Mouse (Mus musculus): ENCODE measurements around the gene Fam166a. TPM values are rescaled to one million over a fixed set of nuclear protein-coding genes. Genes with fewer than 3 reads are reported as not detected.

Gene Fam166a
- polyA plus RNA-seq, 1 experiment = 1.8 TPM

DNA sequence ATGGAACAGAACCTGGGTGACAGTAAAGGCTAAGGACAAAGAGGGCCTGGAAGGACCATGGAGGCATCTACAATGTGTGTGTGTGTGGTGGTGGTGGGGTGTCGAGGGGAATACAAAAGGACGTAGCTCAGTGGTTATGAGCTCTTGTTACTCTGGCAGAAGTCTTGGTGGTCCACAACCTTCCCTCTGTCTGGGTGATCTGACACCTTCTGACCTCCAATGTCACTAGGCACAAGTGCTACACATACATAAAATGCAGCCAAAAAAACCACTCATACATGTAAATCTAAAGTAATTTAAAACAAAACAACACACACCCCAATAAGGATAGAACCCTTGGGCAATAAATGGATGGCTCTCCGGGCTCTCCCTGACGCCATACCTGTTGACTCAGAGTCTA, 8.9 kb downstream of the Fam166a start:
- Histone ChIP-seq H3K36me3 (ENCODE audit: control insufficient read depth, insufficient read depth, low read length, poor library complexity, severe bottlenecking) (peaks cover 9% of the 10 kb centered on the region), H3K4me1 (ENCODE audit: control insufficient read depth, insufficient read depth, low read length) (no peaks in the 10 kb centered on the region), H3K27ac (ENCODE audit: insufficient read depth, low read length) (no peak overlapping the region), H3K27me3 (ENCODE audit: control insufficient read depth, insufficient read depth, low read length, poor library complexity, severe bottlenecking) (no peaks in the 10 kb centered on the region), H3K9ac (ENCODE audit: low read depth, poor library complexity, severe bottlenecking) (no peak overlapping the region), H3K9me3 (replicated peaks; ENCODE audit: control insufficient read depth, insufficient read depth, low read length, poor library complexity, severe bottlenecking) (no peaks in the 10 kb centered on the region), H3K4me3 (ENCODE audit: low read depth, low read length) (no peak overlapping the region)
- no peak for TF ChIP-seq EP300 (IDR thresholded peaks at IDR 0.05; ENCODE audit: insufficient read depth, low read depth, low read length)
- TF ChIP-seq CTCF (IDR thresholded peaks at IDR 0.05; ENCODE audit: low read depth, low read length) = no peak
- no peak for TF ChIP-seq POLR2A (IDR thresholded peaks at IDR 0.05; ENCODE audit: insufficient read depth, low read length)

DNA sequence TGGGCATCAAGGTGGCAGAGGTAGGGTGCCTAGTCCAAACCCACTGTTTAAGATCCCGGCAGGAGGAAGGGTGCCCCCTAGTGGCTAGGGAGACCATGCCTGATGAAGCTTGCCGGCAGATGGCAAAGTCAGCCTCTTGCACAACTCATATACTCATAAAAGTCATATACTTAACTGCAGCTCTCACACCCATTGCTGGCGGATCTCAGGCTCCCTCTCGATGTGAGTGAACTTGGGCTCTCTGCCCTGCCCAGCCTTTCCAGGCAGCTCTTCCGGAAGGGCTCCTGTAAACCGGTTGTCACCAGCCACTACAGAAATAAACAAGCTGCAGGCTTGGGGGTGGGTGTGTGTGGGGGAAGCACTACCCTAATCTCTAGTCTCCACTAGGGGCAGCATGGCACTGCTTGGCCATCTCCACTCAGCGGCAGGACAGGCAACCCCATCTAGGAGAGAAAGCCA, 9.9 kb downstream of the Fam166a start:
- Histone ChIP-seq H3K36me3 (ENCODE audit: control insufficient read depth, insufficient read depth, low read length, poor library complexity, severe bottlenecking) (peaks cover 5% of the 10 kb centered on the region), H3K9me3 (replicated peaks; ENCODE audit: control insufficient read depth, insufficient read depth, low read length, poor library complexity, severe bottlenecking) (no peaks in the 10 kb centered on the region), H3K4me1 (ENCODE audit: control insufficient read depth, insufficient read depth, low read length) (no peaks in the 10 kb centered on the region), H3K9ac (ENCODE audit: low read depth, poor library complexity, severe bottlenecking) (peak overlapping the region; percentile 19), H3K27me3 (ENCODE audit: control insufficient read depth, insufficient read depth, low read length, poor library complexity, severe bottlenecking) (no peaks in the 10 kb centered on the region), H3K27ac (ENCODE audit: insufficient read depth, low read length) (peak overlapping the region; percentile 64), H3K4me3 (ENCODE audit: low read depth, low read length) (peak overlapping the region; percentile 46)
- TF ChIP-seq POLR2A (IDR thresholded peaks at IDR 0.05; ENCODE audit: insufficient read depth, low read length) = peak; percentile 22
- TF ChIP-seq CTCF (IDR thresholded peaks at IDR 0.05; ENCODE audit: low read depth, low read length) = peak; percentile 89
- TF ChIP-seq EP300 (IDR thresholded peaks at IDR 0.05; ENCODE audit: insufficient read depth, low read depth, low read length) = peak; percentile 56; the same call in 1 of the 2 replicates

DNA sequence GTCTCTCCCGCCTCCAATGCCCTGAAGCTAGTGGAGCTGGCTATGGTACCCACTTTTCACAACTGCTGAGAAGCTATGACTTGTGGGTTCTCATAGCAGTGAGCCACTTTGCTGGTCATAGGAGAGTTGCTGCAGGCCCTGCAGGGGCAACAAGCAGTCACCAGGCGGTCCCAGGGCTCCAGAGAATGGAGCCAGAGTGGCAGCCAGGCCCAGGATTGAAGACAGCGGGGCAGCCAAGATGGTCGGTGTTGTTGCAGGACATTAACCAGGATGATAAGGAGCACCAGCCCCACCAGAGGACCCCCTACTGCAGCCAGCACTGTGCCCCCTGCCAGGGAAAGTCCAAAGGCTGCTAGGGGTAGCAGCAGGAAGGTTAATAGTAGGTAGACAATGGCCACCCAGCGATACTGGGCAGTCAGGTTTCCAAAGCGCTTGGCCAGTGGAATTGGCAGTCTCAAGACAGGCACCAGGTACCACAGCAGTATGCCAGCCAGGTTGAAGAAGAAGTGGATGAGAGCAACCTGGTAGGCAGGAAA, 10.5 kb downstream of the Fam166a start:
- TF ChIP-seq POLR2A (IDR thresholded peaks at IDR 0.05; ENCODE audit: insufficient read depth, low read length) (no peak), EP300 (IDR thresholded peaks at IDR 0.05; ENCODE audit: insufficient read depth, low read depth, low read length) (no peak), CTCF (IDR thresholded peaks at IDR 0.05; ENCODE audit: low read depth, low read length) (no peak)
- Histone ChIP-seq H3K9ac (ENCODE audit: low read depth, poor library complexity, severe bottlenecking) (no peak overlapping the region), H3K36me3 (ENCODE audit: control insufficient read depth, insufficient read depth, low read length, poor library complexity, severe bottlenecking) (no peaks in the 10 kb centered on the region), H3K4me3 (ENCODE audit: low read depth, low read length) (no peak overlapping the region), H3K27me3 (ENCODE audit: control insufficient read depth, insufficient read depth, low read length, poor library complexity, severe bottlenecking) (no peaks in the 10 kb centered on the region), H3K27ac (ENCODE audit: insufficient read depth, low read length) (no peak overlapping the region), H3K9me3 (replicated peaks; ENCODE audit: control insufficient read depth, insufficient read depth, low read length, poor library complexity, severe bottlenecking) (no peaks in the 10 kb centered on the region), H3K4me1 (ENCODE audit: control insufficient read depth, insufficient read depth, low read length) (no peaks in the 10 kb centered on the region)

GRCm38 (mm10) chr2:25229582-25229981, 11.0 kb downstream of the Fam166a start:
- no peaks in the 10 kb centered on the region for H3K9me3 ChIP-seq (replicated peaks; ENCODE audit: control insufficient read depth, insufficient read depth, low read length, poor library complexity, severe bottlenecking)
- H3K4me1 ChIP-seq (ENCODE audit: control insufficient read depth, insufficient read depth, low read length) = no peaks in the 10 kb centered on the region
- no peak overlapping the region for H3K9ac ChIP-seq (ENCODE audit: low read depth, poor library complexity, severe bottlenecking)
- no peak overlapping the region for H3K4me3 ChIP-seq (ENCODE audit: low read depth, low read length)
- TF ChIP-seq CTCF (IDR thresholded peaks at IDR 0.05; ENCODE audit: low read depth, low read length) = no peak
- no peak for TF ChIP-seq POLR2A (IDR thresholded peaks at IDR 0.05; ENCODE audit: insufficient read depth, low read length)
- TF ChIP-seq EP300 (IDR thresholded peaks at IDR 0.05; ENCODE audit: insufficient read depth, low read depth, low read length) = no peak
- no peaks in the 10 kb centered on the region for H3K27me3 ChIP-seq (ENCODE audit: control insufficient read depth, insufficient read depth, low read length, poor library complexity, severe bottlenecking)
- no peaks in the 10 kb centered on the region for H3K36me3 ChIP-seq (ENCODE audit: control insufficient read depth, insufficient read depth, low read length, poor library complexity, severe bottlenecking)
- H3K27ac ChIP-seq (ENCODE audit: insufficient read depth, low read length) = no peak overlapping the region

DNA sequence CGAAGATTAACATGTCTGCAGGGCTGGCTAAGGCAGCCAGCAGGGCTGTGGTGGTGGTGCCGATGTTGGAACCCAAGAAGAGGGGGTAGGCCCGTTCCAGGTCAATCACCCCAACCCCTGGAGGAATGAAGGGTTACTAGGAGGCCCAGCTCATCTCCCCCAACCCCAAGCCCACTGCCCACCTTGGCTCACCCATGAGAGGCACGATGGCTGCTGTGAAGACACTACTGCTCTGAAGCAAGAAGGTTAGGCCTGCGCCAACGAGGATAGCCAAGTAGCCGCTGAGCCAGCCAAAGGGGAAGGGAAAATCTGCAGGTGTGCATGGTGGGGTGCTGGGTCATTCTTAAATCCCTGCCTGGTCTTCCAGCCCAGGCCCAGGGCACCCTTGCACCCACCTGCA, 12.0 kb downstream of the Fam166a start:
- H3K4me3 ChIP-seq (ENCODE audit: low read depth, low read length) = peak overlapping the region; percentile 41
- peak overlapping the region; percentile 7 for H3K9ac ChIP-seq (ENCODE audit: low read depth, poor library complexity, severe bottlenecking)
- H3K9me3 ChIP-seq (replicated peaks; ENCODE audit: control insufficient read depth, insufficient read depth, low read length, poor library complexity, severe bottlenecking) = no peaks in the 10 kb centered on the region
- H3K27me3 ChIP-seq (ENCODE audit: control insufficient read depth, insufficient read depth, low read length, poor library complexity, severe bottlenecking) = no peaks in the 10 kb centered on the region
- 0 out of 2 replicates have a peak overlapping the region, but pooled peaks have one; percentile 20 for H3K27ac ChIP-seq (ENCODE audit: insufficient read depth, low read length)
- no peaks in the 10 kb centered on the region for H3K36me3 ChIP-seq (ENCODE audit: control insufficient read depth, insufficient read depth, low read length, poor library complexity, severe bottlenecking)
- H3K4me1 ChIP-seq (ENCODE audit: control insufficient read depth, insufficient read depth, low read length) = no peaks in the 10 kb centered on the region
- no peak for TF ChIP-seq POLR2A (IDR thresholded peaks at IDR 0.05; ENCODE audit: insufficient read depth, low read length)

DNA sequence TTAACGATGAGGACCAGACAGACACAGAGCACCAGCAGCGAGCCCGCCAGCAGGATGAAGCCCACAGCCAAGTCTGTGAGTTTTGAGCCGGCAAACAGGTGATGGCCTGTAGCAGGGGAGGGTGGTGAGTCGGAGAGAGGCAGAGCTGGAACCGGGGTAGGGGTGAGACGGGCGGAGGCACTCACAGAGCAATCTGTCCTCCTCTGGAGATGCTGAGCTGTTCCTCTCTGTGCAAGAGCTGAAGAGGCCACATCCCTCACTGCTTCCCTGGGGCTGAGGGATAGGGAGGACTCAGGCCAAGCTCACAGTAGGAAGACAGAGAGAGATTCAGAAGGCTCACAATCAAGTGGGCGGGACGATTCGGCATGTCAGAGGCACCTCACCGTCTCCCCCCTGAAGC, 12.5 kb downstream of the Fam166a start:
- TF ChIP-seq CTCF (IDR thresholded peaks at IDR 0.05; ENCODE audit: low read depth, low read length) (no peak), POLR2A (IDR thresholded peaks at IDR 0.05; ENCODE audit: insufficient read depth, low read length) (no peak), EP300 (IDR thresholded peaks at IDR 0.05; ENCODE audit: insufficient read depth, low read depth, low read length) (no peak)
- Histone ChIP-seq H3K4me3 (ENCODE audit: low read depth, low read length) (peak overlapping the region; percentile 41), H3K27ac (ENCODE audit: insufficient read depth, low read length) (peak overlapping the region; percentile 20; the same call in 1 of the 2 replicates), H3K9me3 (replicated peaks; ENCODE audit: control insufficient read depth, insufficient read depth, low read length, poor library complexity, severe bottlenecking) (no peaks in the 10 kb centered on the region), H3K9ac (ENCODE audit: low read depth, poor library complexity, severe bottlenecking) (peak overlapping the region; percentile 7), H3K27me3 (ENCODE audit: control insufficient read depth, insufficient read depth, low read length, poor library complexity, severe bottlenecking) (no peaks in the 10 kb centered on the region), H3K36me3 (ENCODE audit: control insufficient read depth, insufficient read depth, low read length, poor library complexity, severe bottlenecking) (no peaks in the 10 kb centered on the region), H3K4me1 (ENCODE audit: control insufficient read depth, insufficient read depth, low read length) (peaks cover 2% of the 10 kb centered on the region)
